Mouse (Mus musculus) kidney, postnatal 4 days (tissue): ENCODE measurements around the gene Mgat4a.

Experiments
- DNase-seq, 2 experiments: peaks; one replicate each; pipeline ENCODE4 v3.0.0; 2021; ENCODE audit warnings: mixed read lengths in 2 of 2

The Mgat4a gene

GRCm38 (mm10) chr1:37457546-37457945, 83.3 kb downstream of the Mgat4a start:
- DNase-seq = no peak

GRCm38 (mm10) chr1:37451270-37451669, 89.5 kb downstream of the Mgat4a start:
- DNase-seq = no peak

GRCm38 (mm10) chr1:37448361-37449095, 92.3 kb downstream of the Mgat4a start:
- DNase-seq = peak; percentile 80 to 81

GRCm38 (mm10) chr1:37442848-37443835, 97.7 kb downstream of the Mgat4a start:
- DNase-seq = no peak

GRCm38 (mm10) chr1:37436419-37436818, 104.4 kb downstream of the Mgat4a start:
- DNase-seq = no peak

- DNase-seq = no peak
Observed at GRCm38 (mm10) chr1:37430297-37430840, 110.4 kb downstream of the Mgat4a start.

- DNase-seq = peak; percentile 94 to 96
Observed at GRCm38 (mm10) chr1:37429366-37430296, 111.2 kb downstream of the Mgat4a start, which contains the start of the genes Coa5 and Unc50. Gene Coa5, minus strand, starts transcription at chr1:37430103. Gene Unc50, plus strand, starts transcription at chr1:37430139.

GRCm38 (mm10) chr1:37428911-37429310, 111.9 kb downstream of the Mgat4a start:
- no peak for DNase-seq

- DNase-seq = no peak
Observed at GRCm38 (mm10) chr1:37427144-37427875, 113.5 kb downstream of the Mgat4a start.

GRCm38 (mm10) chr1:37419420-37419819, 121.4 kb downstream of the Mgat4a start:
- peak; percentile 71 to 75 for DNase-seq

GRCm38 (mm10) chr1:37415394-37415793, 125.4 kb downstream of the Mgat4a start:
- no peak for DNase-seq

GRCm38 (mm10) chr1:37409647-37410046, 131.2 kb downstream of the Mgat4a start:
- DNase-seq = no peak

GRCm38 (mm10) chr1:37408678-37409077, 132.1 kb downstream of the Mgat4a start:
- no peak for DNase-seq

GRCm38 (mm10) chr1:37408059-37408458, 132.8 kb downstream of the Mgat4a start:
- DNase-seq = no peak

GRCm38 (mm10) chr1:37407228-37407627, 133.6 kb downstream of the Mgat4a start:
- DNase-seq = no peak

GRCm38 (mm10) chr1:37405137-37405536, 135.7 kb downstream of the Mgat4a start:
- DNase-seq = no peak

GRCm38 (mm10) chr1:37401687-37402086, 139.1 kb downstream of the Mgat4a start:
- peak; percentile 72 to 80 for DNase-seq

GRCm38 (mm10) chr1:37399734-37400133, 141.1 kb downstream of the Mgat4a start:
- DNase-seq = no peak

GRCm38 (mm10) chr1:37398961-37399360, 141.9 kb downstream of the Mgat4a start:
- DNase-seq = peak; percentile 62 to 69

GRCm38 (mm10) chr1:37396481-37396880, 144.3 kb downstream of the Mgat4a start:
- DNase-seq = peak in 1 of 2 experiments; percentile 36

- DNase-seq = no peak
Observed at GRCm38 (mm10) chr1:37393174-37393573, 147.6 kb downstream of the Mgat4a start.
